Mouse (Mus musculus) liver, adult 2 months (tissue): ENCODE measurements around the gene Gm21970.

ENCODE experiments used
- CTCF ChIP-seq: fragments of 200-500 bp; IDR thresholded peaks from 2 replicates; pipeline ENCODE4 v1.5.1; 2011; ENCODE audit warnings: low read depth, low read length, control low read depth
- POLR2A ChIP-seq: fragments of 200-500 bp; IDR thresholded peaks from 2 replicates; pipeline ENCODE4 v1.6.1; 2011; ENCODE audit warnings: low read length, control low read depth; ENCODE audit not compliant: insufficient read depth; ENCODE audit errors: extremely low read depth

- TF ChIP-seq CTCF (no peak), POLR2A (no peak)
Observed at GRCm38 (mm10) chr16:91463836-91464400, 72.4 kb downstream of the Gm21970 start.
